Mouse (Mus musculus) limb, embryonic 11.5 days (tissue): ENCODE results near the gene Grin2a. TPM values are rescaled to one million over a fixed set of nuclear protein-coding genes. Genes with fewer than 3 reads are reported as not detected.

Source experiments
- ATAC-seq: fragments of 200-750 bp; cut with Nextera tagmentation; 2 replicates; pipeline ENCODE4 v1.8.0; 2017; ENCODE audit warnings: low read depth; ENCODE audit not compliant: insufficient number of reproducible peaks, low FRiP score, low TSS enrichment
- DNase-seq: peaks from one replicate; pipeline ENCODE4 v3.0.0-alpha.2; 2015; ENCODE audit warnings: low spot score
- H3K27ac ChIP-seq: fragments of 300-500 bp; sonication (generic); replicated peaks from 2 replicates; pipeline ENCODE4 v1.5.1; 2014; ENCODE audit warnings: low read depth, mild to moderate bottlenecking, low read length
- H3K27me3 ChIP-seq: fragments of 300-500 bp; sonication (generic); 2 replicates; pipeline ENCODE4 v1.6.1; 2014; ENCODE audit warnings: mild to moderate bottlenecking, low read length, mixed read lengths; ENCODE audit not compliant: control insufficient read depth, insufficient read depth
- H3K36me3 ChIP-seq: fragments of 300-500 bp; sonication (generic); 2 replicates; pipeline ENCODE4 v1.6.1; 2014; ENCODE audit warnings: mild to moderate bottlenecking, low read length, moderate library complexity, mixed read lengths; ENCODE audit not compliant: control insufficient read depth, insufficient read depth
- H3K4me1 ChIP-seq: fragments of 300-500 bp; sonication (generic); 2 replicates; pipeline ENCODE4 v1.6.1; 2014; ENCODE audit warnings: low read length, mixed read lengths; ENCODE audit not compliant: control insufficient read depth, insufficient read depth
- H3K4me2 ChIP-seq: fragments of 300-500 bp; sonication (generic); 2 replicates; pipeline ENCODE4 v1.6.1; 2014; ENCODE audit warnings: low read depth, mild to moderate bottlenecking, moderate library complexity; ENCODE audit not compliant: severe bottlenecking
- H3K4me3 ChIP-seq: fragments of 300-500 bp; sonication (generic); 2 replicates; pipeline ENCODE4 v1.5.1; 2014; ENCODE audit warnings: low read depth, low read length
- H3K9ac ChIP-seq: fragments of 300-500 bp; sonication (generic); 2 replicates; pipeline ENCODE4 v1.6.1; 2014; ENCODE audit warnings: mild to moderate bottlenecking, low read length
- H3K9me3 ChIP-seq: fragments of 300-500 bp; sonication (generic); 2 replicates; pipeline ENCODE4 v1.6.1; 2016; ENCODE audit warnings: low read length; ENCODE audit not compliant: control insufficient read depth
- WGBS: fragments of 180-500 bp; shearing (Covaris S2); extraction: QIAGEN DNeasy Blood & Tissue Kit; methylation state at CpG from one replicate; pipeline ENCODE4 v1.1.7; 2014; 5-methylcytosine and 5-hydroxymethylcytosine counted together
- polyA plus RNA-seq: library from polyadenylated mRNA; unstranded; fragments of >200 nt; fragmentation: Nextera tagmentation; extraction: Ambion mirVana; gene quantifications from 2 replicates; pipeline ENCODE4 v1.2.1, GENCODE M21; 2014

The Grin2a gene
- polyA plus RNA-seq, 1 experiment from 2014 or later: 0.16 TPM

- H3K4me2 ChIP-seq: no peak overlapping the region
- no peaks in the 10 kb centered on the region for H3K36me3 ChIP-seq
- no peaks in the 10 kb centered on the region for H3K27me3 ChIP-seq
- 88% methylated on average over 5 of the region's 5 CpGs for WGBS
- ATAC-seq (no peak), DNase-seq (no peak)
- no peak overlapping the region for H3K27ac ChIP-seq
- no peak overlapping the region for H3K9ac ChIP-seq
- H3K4me1 ChIP-seq: no peaks in the 10 kb centered on the region
- no peak overlapping the region for H3K4me3 ChIP-seq
- H3K9me3 ChIP-seq: no peaks in the 10 kb centered on the region
Measured at GRCm38 (mm10) chr16:9953396-9953831, 41.9 kb downstream of the Grin2a start.

GRCm38 (mm10) chr16:9949250-9949649, 46.1 kb downstream of the Grin2a start:
- no peaks in the 10 kb centered on the region for H3K4me1 ChIP-seq
- H3K36me3 ChIP-seq: no peaks in the 10 kb centered on the region
- no peak for ATAC-seq
- WGBS: 76% methylated on average over 3 of the region's 3 CpGs
- H3K9ac ChIP-seq: no peak overlapping the region
- DNase-seq: no peak
- no peak overlapping the region for H3K4me2 ChIP-seq
- H3K27ac ChIP-seq: no peak overlapping the region
- no peak overlapping the region for H3K4me3 ChIP-seq
- H3K9me3 ChIP-seq: no peaks in the 10 kb centered on the region
- no peaks in the 10 kb centered on the region for H3K27me3 ChIP-seq

GRCm38 (mm10) chr16:9947430-9947829, 47.9 kb downstream of the Grin2a start:
- H3K4me1 ChIP-seq: no peaks in the 10 kb centered on the region
- H3K4me3 ChIP-seq: no peak overlapping the region
- no peaks in the 10 kb centered on the region for H3K27me3 ChIP-seq
- 81% methylated on average over 3 of the region's 3 CpGs for WGBS
- no peak overlapping the region for H3K9ac ChIP-seq
- ATAC-seq (no peak), DNase-seq (no peak)
- no peaks in the 10 kb centered on the region for H3K36me3 ChIP-seq
- no peaks in the 10 kb centered on the region for H3K9me3 ChIP-seq
- no peak overlapping the region for H3K27ac ChIP-seq
- no peak overlapping the region for H3K4me2 ChIP-seq

DNA sequence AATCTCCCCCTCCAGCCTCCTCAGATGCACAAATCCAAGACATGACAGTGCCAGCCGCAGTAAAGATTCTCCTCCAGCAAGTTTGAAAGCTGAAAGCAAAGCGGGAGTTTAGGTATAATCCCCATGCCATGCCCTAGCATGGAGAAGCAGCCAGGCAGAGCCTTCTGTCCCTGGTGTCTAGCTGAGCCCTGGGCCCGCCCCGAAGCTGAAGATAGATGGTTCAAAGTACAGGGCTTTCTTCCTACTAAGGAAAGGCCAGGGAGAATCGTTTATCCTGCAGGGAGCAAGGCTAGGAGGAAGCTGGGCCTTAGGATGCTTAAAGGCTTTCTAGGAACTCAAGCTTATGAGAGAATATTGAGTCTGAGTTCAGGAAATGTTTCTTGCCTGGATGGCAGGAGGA, 50.5 kb downstream of the Grin2a start:
- ATAC-seq (no peak), DNase-seq (no peak)
- Histone ChIP-seq H3K9me3 (no peaks in the 10 kb centered on the region), H3K36me3 (no peaks in the 10 kb centered on the region), H3K4me2 (no peak overlapping the region), H3K4me1 (no peaks in the 10 kb centered on the region), H3K27ac (no peak overlapping the region), H3K9ac (no peak overlapping the region), H3K27me3 (no peaks in the 10 kb centered on the region), H3K4me3 (no peak overlapping the region)
- WGBS: 80% methylated on average over 5 of the region's 5 CpGs

DNA sequence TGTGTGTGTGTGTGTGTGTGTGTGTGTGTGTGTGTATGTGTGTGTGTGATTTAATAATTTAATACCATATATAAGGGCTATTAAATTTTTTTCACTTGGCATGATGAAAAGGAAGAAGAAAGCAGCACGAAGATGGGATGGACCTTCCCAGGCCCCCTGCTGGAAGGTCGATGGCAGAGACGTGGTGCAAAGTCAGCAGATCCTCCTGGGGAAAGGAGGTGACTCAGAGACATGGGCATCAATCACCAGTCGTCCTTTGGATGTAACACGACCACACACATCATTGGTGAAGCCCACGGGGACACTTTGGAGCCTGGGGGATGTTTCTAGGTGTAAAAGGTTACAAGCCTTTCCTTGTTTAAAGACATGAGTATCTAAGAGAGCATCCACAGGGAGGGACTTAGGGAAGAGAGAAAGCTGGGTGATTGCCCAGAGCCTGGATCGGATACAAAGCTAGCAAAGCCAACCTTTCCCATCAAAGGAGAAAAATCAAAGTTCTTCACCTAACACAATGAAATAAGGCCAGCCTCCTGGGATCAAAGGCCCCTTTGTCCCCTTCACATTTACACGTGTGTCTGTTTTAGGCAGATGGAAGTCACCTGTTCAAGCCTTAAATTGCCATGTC, 53.9 kb downstream of the Grin2a start:
- Histone ChIP-seq H3K9me3 (no peaks in the 10 kb centered on the region), H3K27ac (no peak overlapping the region), H3K36me3 (no peaks in the 10 kb centered on the region), H3K4me3 (no peak overlapping the region), H3K4me2 (no peak overlapping the region), H3K4me1 (no peaks in the 10 kb centered on the region), H3K9ac (no peak overlapping the region), H3K27me3 (no peaks in the 10 kb centered on the region)
- no peak for ATAC-seq
- DNase-seq: no peak
- 45% methylated on average over 8 of the region's 8 CpGs for WGBS

DNA sequence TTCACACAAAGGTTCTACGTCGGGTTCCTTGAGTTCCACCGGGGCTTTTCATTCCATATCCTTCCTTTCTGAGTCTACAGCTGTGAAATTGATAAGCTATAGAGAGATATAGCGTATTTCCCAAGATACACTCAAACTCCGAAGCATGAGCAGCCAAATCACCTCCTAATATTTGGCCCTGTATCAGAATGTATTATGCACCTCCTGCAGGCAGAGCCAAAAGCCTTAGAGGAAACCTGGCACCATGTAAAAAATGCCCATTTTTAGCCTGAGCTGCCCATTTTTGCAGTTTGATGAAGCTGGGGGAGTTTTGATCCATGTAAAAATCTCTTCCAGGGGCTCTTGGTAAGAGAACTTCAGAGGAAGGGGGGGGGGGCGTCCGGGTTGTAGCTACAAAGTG, 54.6 kb downstream of the Grin2a start:
- no peaks in the 10 kb centered on the region for H3K27me3 ChIP-seq
- no peaks in the 10 kb centered on the region for H3K36me3 ChIP-seq
- ATAC-seq (no peak), DNase-seq (no peak)
- no peaks in the 10 kb centered on the region for H3K4me1 ChIP-seq
- WGBS: 90% methylated on average over 7 of the region's 7 CpGs
- H3K4me2 ChIP-seq: no peak overlapping the region
- H3K4me3 ChIP-seq: no peak overlapping the region
- no peak overlapping the region for H3K27ac ChIP-seq
- no peaks in the 10 kb centered on the region for H3K9me3 ChIP-seq
- no peak overlapping the region for H3K9ac ChIP-seq

- ATAC-seq (no peak), DNase-seq (no peak)
- Histone ChIP-seq H3K4me1 (no peaks in the 10 kb centered on the region), H3K9ac (no peak overlapping the region), H3K36me3 (no peaks in the 10 kb centered on the region), H3K27me3 (no peaks in the 10 kb centered on the region), H3K27ac (no peak overlapping the region), H3K9me3 (no peaks in the 10 kb centered on the region), H3K4me2 (no peak overlapping the region), H3K4me3 (no peak overlapping the region)
- 87% methylated on average over 3 of the region's 3 CpGs for WGBS
Measured at GRCm38 (mm10) chr16:9910672-9911071, 84.7 kb downstream of the Grin2a start.

DNA sequence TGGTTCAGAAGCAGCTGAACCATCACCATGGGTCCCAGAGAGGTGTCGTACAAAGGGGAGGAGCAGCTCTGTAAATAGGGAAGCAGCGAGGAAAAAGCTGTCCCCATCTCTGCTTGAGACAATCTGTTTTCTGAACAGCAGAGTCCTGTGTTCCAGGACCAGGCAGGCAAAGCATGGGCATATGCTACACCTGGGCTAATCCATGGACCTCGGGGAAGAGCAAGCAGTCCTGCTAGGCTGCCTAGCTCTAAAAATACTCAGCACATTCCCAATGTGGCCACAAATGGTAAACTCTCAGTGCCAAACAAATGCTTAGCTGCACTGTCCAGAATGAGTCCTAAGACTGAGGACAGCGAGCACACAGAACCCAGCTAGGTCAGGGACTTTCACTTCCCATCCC, 86.1 kb downstream of the Grin2a start:
- H3K36me3 ChIP-seq: no peaks in the 10 kb centered on the region
- 80% methylated on average over 4 of the region's 4 CpGs for WGBS
- no peak overlapping the region for H3K27ac ChIP-seq
- no peak overlapping the region for H3K9ac ChIP-seq
- no peaks in the 10 kb centered on the region for H3K27me3 ChIP-seq
- no peak for DNase-seq
- H3K4me1 ChIP-seq: no peaks in the 10 kb centered on the region
- ATAC-seq: no peak
- no peaks in the 10 kb centered on the region for H3K9me3 ChIP-seq
- H3K4me2 ChIP-seq: no peak overlapping the region
- no peak overlapping the region for H3K4me3 ChIP-seq

DNA sequence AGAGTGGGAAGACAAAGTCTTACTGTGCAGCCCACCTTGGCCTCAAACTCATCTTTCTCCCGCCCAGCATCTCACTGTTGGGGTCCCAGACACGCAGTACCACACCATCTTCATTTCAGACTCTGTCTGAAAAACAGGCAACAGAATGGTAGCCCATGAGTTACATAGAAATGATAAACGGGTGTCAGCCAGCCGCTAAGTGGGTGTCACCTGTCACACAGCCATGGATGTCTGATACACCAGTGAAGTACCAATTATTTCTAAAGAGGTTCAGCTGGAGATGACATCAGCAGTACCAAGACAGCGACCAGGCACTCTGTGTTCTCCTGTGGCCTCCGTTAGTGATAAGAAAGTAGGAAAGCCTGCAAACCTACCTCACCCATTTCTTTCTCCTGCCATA, 90.9 kb downstream of the Grin2a start:
- Histone ChIP-seq H3K4me2 (no peak overlapping the region), H3K9ac (no peak overlapping the region), H3K27me3 (no peaks in the 10 kb centered on the region), H3K4me3 (no peak overlapping the region), H3K9me3 (no peaks in the 10 kb centered on the region), H3K27ac (no peak overlapping the region), H3K36me3 (no peaks in the 10 kb centered on the region), H3K4me1 (no peaks in the 10 kb centered on the region)
- no peak for ATAC-seq
- no peak for DNase-seq
- WGBS: 88% methylated on average over 6 of the region's 6 CpGs
